8 mouse cellular contexts compared by ENCODE assay signal in genomic region chr4:138319508-138319907, GRCm38 (mm10). TPM values are rescaled to one million over a fixed set of nuclear protein-coding genes. Genes with fewer than 3 reads are reported as not detected.
DNase-seq lines count a peak whose midpoint lies in the region; ATAC-seq and TF ChIP-seq lines count a peak whose summit lies in the region.

No protein-coding gene starts in this region.

- no peak overlapping the region for H3K9ac ChIP-seq in hindbrain, embryonic 12.5 days

- no peak overlapping the region for H3K4me2 ChIP-seq in hindbrain, embryonic 12.5 days (replicated peaks)

- intact Hi-C loops in left cerebral cortex, postnatal 36 days (cut with DNase I), result loop anchor here (2.0 kb wide), 1 partner anchor 107 kb away; no protein-coding TSS in a partner anchor

- H3K4me3 ChIP-seq in hindbrain, embryonic 10.5 days, result no peak overlapping the region
- no peak overlapping the region for H3K4me3 ChIP-seq in hindbrain, embryonic 12.5 days
- no peak overlapping the region for H3K4me3 ChIP-seq in cerebellum, adult 2 months (replicated peaks; ENCODE audit: insufficient read depth, low read depth, low read length)

- no peak for TF ChIP-seq POLR2A in cerebellum, adult 2 months (IDR thresholded peaks at IDR 0.05; ENCODE audit: borderline replicate concordance, insufficient read depth, low read length)

- H3K4me1 ChIP-seq in hindbrain, embryonic 10.5 days (replicated peaks), result peaks cover 51% of the 10 kb centered on the region
- peaks cover 26% of the 10 kb centered on the region for H3K4me1 ChIP-seq in hindbrain, embryonic 12.5 days
- H3K4me1 ChIP-seq in cerebellum, adult 2 months (ENCODE audit: control insufficient read depth, insufficient read depth, low read length), result peaks cover 4% of the 10 kb centered on the region

- no peaks in the 10 kb centered on the region for H3K27me3 ChIP-seq in hindbrain, embryonic 10.5 days (ENCODE audit: insufficient read depth, poor library complexity, severe bottlenecking)
- H3K27me3 ChIP-seq in hindbrain, embryonic 12.5 days, result peaks cover 2% of the 10 kb centered on the region; the same call in 1 of the 2 replicates
- no peaks in the 10 kb centered on the region for H3K27me3 ChIP-seq in cerebellum, adult 2 months (ENCODE audit: control insufficient read depth, insufficient read depth, low read length)
- H3K27me3 ChIP-seq in splenic B cell, adult 2 months (ENCODE audit: control insufficient read depth, insufficient read depth, low read length, poor library complexity, severe bottlenecking), result no peaks in the 10 kb centered on the region

- peak; percentile 100 for TF ChIP-seq CTCF in cerebellum, adult 2 months (IDR thresholded peaks at IDR 0.05; ENCODE audit: borderline replicate concordance, insufficient read depth, low read depth, low read length)

- 32% methylated on average over 10 of the region's 10 CpGs for WGBS in hindbrain, embryonic 10.5 days
- 36% methylated on average over 10 of the region's 10 CpGs for WGBS in hindbrain, embryonic 12.5 days
- 23% methylated on average over 10 of the region's 10 CpGs for WGBS in cerebellum, adult 2 months

- 0 out of 2 replicates have a peak, but pooled peaks cover 3% of the 10 kb centered on the region for H3K9me3 ChIP-seq in hindbrain, embryonic 10.5 days
- H3K9me3 ChIP-seq in hindbrain, embryonic 12.5 days (replicated peaks), result peaks cover 4% of the 10 kb centered on the region; the same call in 1 of the 2 replicates

- peaks cover 43% of the 10 kb centered on the region for H3K36me3 ChIP-seq in hindbrain, embryonic 10.5 days
- H3K36me3 ChIP-seq in hindbrain, embryonic 12.5 days, result peaks cover 28% of the 10 kb centered on the region
- H3K36me3 ChIP-seq in splenic B cell, adult 2 months (ENCODE audit: control insufficient read depth, insufficient read depth, low read length, poor library complexity, severe bottlenecking), result peaks cover 4% of the 10 kb centered on the region

- no peak overlapping the region for H3K27ac ChIP-seq in hindbrain, embryonic 10.5 days
- H3K27ac ChIP-seq in hindbrain, embryonic 12.5 days, result no peak overlapping the region
- no peak overlapping the region for H3K27ac ChIP-seq in cerebellum, adult 2 months (ENCODE audit: insufficient read depth, low read length)

- no peak for ATAC-seq in hindbrain, embryonic 12.5 days (ENCODE audit: low FRiP score)

- DNase-seq in hindbrain, embryonic 10.5 days (ENCODE audit: low spot score), result peak; percentile 84
- DNase-seq in cerebellum, adult 2 months, result peak; percentile 81 to 89
- DNase-seq in frontal cortex, postnatal 25 days (ENCODE audit: low spot score in 2 of 2), result peak; percentile 82 to 88
- peak; percentile 77 for DNase-seq in kidney, adult 11 months
- peak; percentile 81 to 82 for DNase-seq in left cerebral cortex, postnatal 36 days (ENCODE audit: low spot score in 2 of 2)
- DNase-seq in monocyte, adult 2 months (ENCODE audit: low read depth in 1 of 2, low spot score in 2 of 2), result peak; percentile 53 to 79
- DNase-seq in splenic B cell, adult 2 months (ENCODE audit: low read depth, low spot score), result peak; percentile 91

RNA-seq across cellular contexts. Expression of gene Pink1, which starts 6.6 kb away (rescaled TPM):
- polyA plus RNA-seq in hindbrain, embryonic 10.5 days (2016; fragmentation: Nextera tagmentation; extraction: Ambion mirVana), result 35.0 and 52.2 TPM in 2 replicates
- 79.8 and 81.0 TPM in 2 replicates for polyA plus RNA-seq in hindbrain, embryonic 12.5 days (2016; fragmentation: Nextera tagmentation; extraction: Ambion mirVana)
- 404 and 437 TPM in 2 replicates for polyA plus RNA-seq in cerebellum, adult 2 months (2012; rRNA removed)
- total RNA-seq in left cerebral cortex, postnatal 36 days (2021), result 100 to 1,000 TPM; 270 to 338 TPM

RNA-seq across cellular contexts. Expression of gene Ddost, which starts 15.0 kb away (rescaled TPM):
- 274 and 292 TPM in 2 replicates for polyA plus RNA-seq in hindbrain, embryonic 10.5 days (2016; fragmentation: Nextera tagmentation; extraction: Ambion mirVana)
- 243 and 250 TPM in 2 replicates for polyA plus RNA-seq in hindbrain, embryonic 12.5 days (2016; fragmentation: Nextera tagmentation; extraction: Ambion mirVana)
- polyA plus RNA-seq in cerebellum, adult 2 months (2012; rRNA removed), result 98.3 and 101 TPM in 2 replicates
- 10 to 100 TPM; 84.1 to 91.4 TPM for total RNA-seq in left cerebral cortex, postnatal 36 days (2021)

RNA-seq across cellular contexts. Expression of gene Cda, which starts 48.3 kb away (rescaled TPM):
- polyA plus RNA-seq in hindbrain, embryonic 10.5 days (2016; fragmentation: Nextera tagmentation; extraction: Ambion mirVana), result 2.2 and 4.1 TPM in 2 replicates
- polyA plus RNA-seq in hindbrain, embryonic 12.5 days (2016; fragmentation: Nextera tagmentation; extraction: Ambion mirVana), result 3.4 and 4.4 TPM in 2 replicates
- polyA plus RNA-seq in cerebellum, adult 2 months (2012; rRNA removed), result 12.6 and 15.4 TPM in 2 replicates
- 1 to 10 TPM; 3.5 to 3.7 TPM for total RNA-seq in left cerebral cortex, postnatal 36 days (2021)
